Mouse (Mus musculus) neural tube, embryonic 13.5 days (tissue): ENCODE measurements at regions not wholly inside any gene's neighbourhood (a gene's known extent, or its start where the extent isn't known, plus 50 kb on each side); places are given as distances from the start of the nearest gene placed in this dataset.
A peak's percentile ranks its signal among the peaks of the same experiment; 100 is the strongest.

Experiments used
- ATAC-seq: fragments of 200-750 bp; cut with Nextera tagmentation; 2 replicates; pipeline ENCODE4 v1.8.0; 2017; ENCODE audit warnings: low read depth, mild to moderate bottlenecking, moderate TSS enrichment, moderate library complexity
- H3K27ac ChIP-seq: fragments of 300-500 bp; sonication (generic); replicated peaks from 2 replicates; pipeline ENCODE4 v1.5.1; 2015; ENCODE audit warnings: moderate library complexity, mild to moderate bottlenecking, inconsistent platforms
- H3K27me3 ChIP-seq: fragments of 300-500 bp; sonication (generic); 2 replicates; pipeline ENCODE4 v1.6.1; 2015; ENCODE audit warnings: mild to moderate bottlenecking, inconsistent platforms
- H3K36me3 ChIP-seq: fragments of 300-500 bp; sonication (generic); 2 replicates; pipeline ENCODE4 v1.6.1; 2015; ENCODE audit warnings: mild to moderate bottlenecking, inconsistent platforms
- H3K4me1 ChIP-seq: fragments of 300-500 bp; sonication (generic); replicated peaks from 2 replicates; pipeline ENCODE4 v1.6.1; 2015; ENCODE audit warnings: inconsistent platforms
- H3K4me2 ChIP-seq: fragments of 300-500 bp; sonication (generic); 2 replicates; pipeline ENCODE4 v1.6.1; 2015; ENCODE audit warnings: inconsistent platforms, mild to moderate bottlenecking, moderate library complexity
- H3K4me3 ChIP-seq: fragments of 300-500 bp; sonication (generic); 2 replicates; pipeline ENCODE4 v1.5.1; 2015; ENCODE audit warnings: mild to moderate bottlenecking, inconsistent platforms
- H3K9ac ChIP-seq: fragments of 300-500 bp; sonication (generic); 2 replicates; pipeline ENCODE4 v1.6.1; 2015; ENCODE audit warnings: moderate library complexity, mild to moderate bottlenecking, inconsistent platforms
- H3K9me3 ChIP-seq: fragments of 300-500 bp; sonication (generic); 2 replicates; pipeline ENCODE4 v1.6.1; 2016; ENCODE audit warnings: inconsistent platforms
- WGBS: fragments of 180-500 bp; shearing (Covaris S2); methylation state at CpG from one replicate; pipeline ENCODE4 v1.1.7; 2015; 5-methylcytosine and 5-hydroxymethylcytosine counted together

DNA sequence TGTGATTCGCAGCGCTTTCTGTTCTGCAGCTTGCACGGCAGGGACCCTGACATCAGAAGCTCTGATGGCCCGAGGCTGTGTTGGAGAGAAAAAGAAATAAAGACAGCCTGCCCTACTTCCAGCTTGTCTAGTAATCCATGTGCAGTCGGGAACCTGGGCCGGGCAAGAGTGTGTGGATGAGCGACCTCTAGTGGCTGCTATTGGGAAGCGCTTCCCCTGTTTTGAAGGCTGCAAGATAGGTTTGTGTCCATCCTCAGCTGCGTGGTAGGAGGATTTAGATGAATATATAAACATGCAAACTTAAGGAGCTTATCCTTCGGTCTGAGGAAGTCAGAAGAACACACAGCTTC, 111.5 kb upstream of the Stmnd1 start:
- Histone ChIP-seq H3K27me3 (no peaks in the 10 kb centered on the region), H3K9ac (peak overlapping the region; percentile 59), H3K36me3 (no peaks in the 10 kb centered on the region), H3K4me1 (peaks cover 10% of the 10 kb centered on the region), H3K4me2 (peak overlapping the region; percentile 58), H3K4me3 (peak overlapping the region; percentile 29), H3K9me3 (0 out of 2 replicates have a peak, but pooled peaks cover 5% of the 10 kb centered on the region), H3K27ac (peak overlapping the region; percentile 67)
- peak; percentile 88 for ATAC-seq
- 3% methylated on average over 10 of the region's 10 CpGs for WGBS

DNA sequence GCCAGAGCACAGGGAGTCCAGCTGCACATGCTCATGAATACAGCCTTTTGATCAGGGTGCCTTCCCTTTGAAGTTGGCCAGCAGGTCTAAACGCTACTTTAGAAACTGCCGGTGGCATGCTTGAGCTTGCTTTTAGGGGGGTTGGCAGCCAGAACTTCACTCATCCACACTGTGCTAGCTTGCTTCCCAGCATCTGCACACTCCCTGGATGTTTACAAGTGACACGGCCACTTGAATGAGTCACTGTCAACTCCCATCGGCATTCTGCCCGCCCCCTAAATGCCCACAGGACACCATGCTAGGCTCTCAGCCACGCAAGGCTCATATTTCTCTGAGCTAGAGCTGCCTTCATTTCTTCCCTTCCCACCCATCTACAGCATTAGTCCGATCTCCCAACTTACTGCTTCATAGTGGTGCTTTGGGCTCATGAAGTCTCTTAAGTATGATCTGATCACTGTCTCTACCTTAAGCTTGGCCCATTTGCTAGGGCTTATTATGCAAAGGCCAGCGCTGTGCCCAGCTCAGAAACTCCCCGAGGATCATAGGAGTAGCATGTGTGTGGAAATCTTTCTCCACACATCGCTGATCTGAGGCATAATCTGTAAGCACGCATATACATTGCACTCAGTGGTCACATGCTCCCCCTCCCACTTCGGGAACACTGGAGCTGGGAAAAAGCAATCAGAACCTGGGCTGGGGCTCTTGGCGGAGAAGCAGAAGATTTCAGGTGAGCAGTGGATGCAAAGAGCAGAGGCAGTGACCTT, 112.1 kb upstream of the Stmnd1 start:
- Histone ChIP-seq H3K36me3 (no peaks in the 10 kb centered on the region), H3K27me3 (no peaks in the 10 kb centered on the region), H3K4me3 (peak overlapping the region; percentile 29), H3K9ac (peak overlapping the region; percentile 59), H3K27ac (peak overlapping the region; percentile 67), H3K4me1 (peaks cover 10% of the 10 kb centered on the region), H3K4me2 (peak overlapping the region; percentile 58), H3K9me3 (0 out of 2 replicates have a peak, but pooled peaks cover 9% of the 10 kb centered on the region)
- peak; percentile 80; the same call in 1 of the 2 replicates for ATAC-seq
- 27% methylated on average over 13 of the region's 13 CpGs for WGBS

DNA sequence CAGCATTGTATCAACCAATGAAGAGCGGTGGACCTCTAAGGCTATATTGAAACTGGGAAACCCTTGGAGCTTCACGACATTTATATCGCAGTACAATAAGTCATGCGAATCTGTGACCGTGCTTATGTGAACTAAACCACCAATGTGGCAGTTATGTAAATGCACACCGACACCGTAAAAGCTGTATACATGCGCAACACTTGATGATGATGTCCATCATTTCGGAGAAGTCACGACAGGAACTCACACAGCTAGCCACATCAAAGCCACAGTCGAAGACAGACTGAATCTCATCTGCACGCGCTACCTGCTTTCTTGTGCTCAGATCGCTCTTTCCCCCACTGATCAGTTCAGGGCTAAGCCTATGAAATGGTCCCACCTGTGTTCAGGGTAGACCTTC, 114.2 kb upstream of the Stmnd1 start:
- H3K27ac ChIP-seq, result no peak overlapping the region
- WGBS, result 94% methylated on average over 14 of the region's 14 CpGs

DNA sequence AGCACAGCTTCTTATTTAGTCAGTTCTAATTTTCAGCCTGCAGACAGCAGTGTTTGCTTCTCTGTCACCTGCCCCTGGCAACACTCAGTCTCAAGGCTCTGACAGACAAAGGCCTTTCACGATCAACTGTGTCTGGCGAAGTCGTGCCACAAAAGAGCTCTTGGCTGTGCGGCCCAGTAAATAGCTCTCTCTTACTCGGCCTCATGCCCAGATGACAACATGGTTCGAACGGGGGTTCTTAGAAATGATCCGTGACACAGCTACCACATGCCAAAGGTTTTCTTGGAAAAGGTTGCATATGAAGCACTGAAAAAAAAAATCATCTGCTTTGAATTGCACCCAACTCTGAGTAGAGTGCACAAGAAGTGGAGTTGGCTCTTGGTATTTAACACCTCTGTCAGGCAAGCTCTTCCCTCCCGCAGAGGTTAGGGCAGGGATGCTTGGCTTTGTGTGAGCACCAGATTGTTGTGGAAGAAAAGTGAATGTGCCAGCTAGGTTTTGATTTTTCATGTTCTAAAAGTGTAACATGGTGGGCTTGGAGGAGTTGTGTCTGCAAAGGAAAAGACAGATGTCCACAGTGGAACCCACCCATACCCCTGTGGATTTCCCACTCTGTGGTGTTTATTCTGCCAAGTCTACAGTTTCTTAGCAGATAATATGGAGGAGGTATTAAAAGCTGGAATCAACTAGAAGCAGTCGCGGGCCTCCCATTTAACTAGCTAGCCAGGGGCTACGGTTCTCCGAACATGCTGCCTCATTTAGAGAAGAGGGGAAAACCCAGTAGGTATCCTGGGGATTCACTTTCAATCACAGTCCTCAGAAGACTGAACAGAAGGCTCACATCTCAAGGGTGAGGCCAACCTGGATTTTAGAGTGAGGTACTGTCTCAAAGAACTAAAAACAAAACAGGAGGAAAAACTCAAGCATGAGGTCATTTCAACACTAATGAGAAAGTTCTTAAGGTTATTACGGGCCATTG, 120.0 kb upstream of the Stmnd1 start:
- Histone ChIP-seq H3K27ac (no peak overlapping the region), H3K4me3 (no peak overlapping the region), H3K9ac (no peak overlapping the region), H3K4me2 (no peak overlapping the region), H3K9me3 (peaks cover 9% of the 10 kb centered on the region; the same call in 1 of the 2 replicates), H3K36me3 (no peaks in the 10 kb centered on the region), H3K27me3 (no peaks in the 10 kb centered on the region), H3K4me1 (no peaks in the 10 kb centered on the region)
- no peak for ATAC-seq
- 78% methylated on average over 14 of the region's 14 CpGs for WGBS

More for the DNA sequence above, 114.2 kb upstream of the Stmnd1 start:
- Histone ChIP-seq H3K27me3 (no peaks in the 10 kb centered on the region), H3K4me2 (no peak overlapping the region), H3K4me1 (peaks cover 10% of the 10 kb centered on the region), H3K36me3 (no peaks in the 10 kb centered on the region), H3K9me3 (0 out of 2 replicates have a peak, but pooled peaks cover 9% of the 10 kb centered on the region), H3K9ac (no peak overlapping the region), H3K4me3 (no peak overlapping the region)
- ATAC-seq, result no peak

DNA sequence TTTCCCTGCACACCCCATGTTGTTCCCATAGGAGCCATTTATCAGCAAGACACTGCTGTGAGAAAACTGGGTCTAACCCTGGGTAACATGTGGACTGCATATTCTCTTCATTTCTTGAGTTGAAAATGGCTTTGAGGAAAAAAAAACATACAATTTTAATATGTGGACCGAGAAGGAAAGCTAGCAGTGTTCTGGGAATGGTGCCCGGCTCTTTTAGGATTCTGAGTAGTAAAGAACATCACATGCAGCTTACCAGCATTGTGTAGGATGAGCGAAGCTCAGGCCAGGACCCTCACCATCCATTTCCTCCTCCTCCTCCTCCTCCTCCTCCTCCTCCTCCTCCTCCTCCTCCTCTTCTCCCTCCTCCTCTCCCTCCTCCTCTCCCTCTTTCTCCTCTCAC, 133.5 kb upstream of the Stmnd1 start:
- no peak overlapping the region for H3K4me2 ChIP-seq
- 91% methylated on average over 3 of the region's 3 CpGs for WGBS
- no peak overlapping the region for H3K4me3 ChIP-seq
- H3K9me3 ChIP-seq, result no peaks in the 10 kb centered on the region
- H3K9ac ChIP-seq, result no peak overlapping the region
- no peaks in the 10 kb centered on the region for H3K4me1 ChIP-seq
- no peak for ATAC-seq
- no peak overlapping the region for H3K27ac ChIP-seq
- H3K36me3 ChIP-seq, result no peaks in the 10 kb centered on the region
- H3K27me3 ChIP-seq, result no peaks in the 10 kb centered on the region

DNA sequence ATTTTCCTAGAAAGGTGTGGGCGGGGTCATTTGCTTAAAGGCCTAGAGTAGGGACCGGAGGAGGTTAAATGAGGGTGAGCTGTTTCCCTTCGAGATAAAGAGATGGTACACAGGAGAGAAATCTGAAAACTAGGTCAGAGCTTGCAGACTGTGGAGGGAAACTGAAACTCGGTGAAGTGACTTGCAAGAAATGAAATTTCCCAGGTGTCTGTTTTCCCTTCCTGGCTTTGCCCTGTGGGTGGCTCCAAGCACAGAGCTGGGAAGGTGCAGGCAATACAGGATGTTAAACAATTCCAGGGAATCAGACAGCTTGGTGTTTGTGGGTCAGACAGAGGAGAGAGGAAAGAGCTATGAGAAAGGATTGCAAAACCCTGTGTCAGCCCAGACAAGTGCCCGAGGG, 134.3 kb upstream of the Stmnd1 start:
- no peaks in the 10 kb centered on the region for H3K4me1 ChIP-seq
- no peak overlapping the region for H3K4me3 ChIP-seq
- no peaks in the 10 kb centered on the region for H3K27me3 ChIP-seq
- H3K4me2 ChIP-seq, result no peak overlapping the region
- no peaks in the 10 kb centered on the region for H3K9me3 ChIP-seq
- H3K9ac ChIP-seq, result no peak overlapping the region
- ATAC-seq, result no peak
- WGBS, result 85% methylated on average over 5 of the region's 5 CpGs
- no peaks in the 10 kb centered on the region for H3K36me3 ChIP-seq
- no peak overlapping the region for H3K27ac ChIP-seq

DNA sequence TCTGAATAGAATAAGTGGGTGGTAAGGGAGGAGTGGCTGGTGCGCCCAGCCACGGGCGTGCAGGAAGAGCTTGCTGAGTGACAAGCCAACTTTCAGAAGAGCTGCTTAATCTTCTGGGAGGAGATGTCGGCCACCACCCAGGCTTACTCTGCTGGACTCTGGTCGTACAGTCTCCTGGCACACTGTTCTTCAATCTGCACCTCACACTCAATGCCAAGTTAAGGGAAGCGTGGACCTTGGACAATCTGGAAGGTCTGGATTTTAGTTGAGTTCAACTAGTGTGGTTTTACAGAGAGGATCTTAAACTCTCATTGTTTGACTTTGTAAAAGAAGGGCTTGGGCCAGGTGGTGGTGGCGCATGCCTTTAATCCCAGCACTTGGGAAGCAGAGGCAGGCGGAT, 138.1 kb upstream of the Stmnd1 start:
- H3K4me2 ChIP-seq, result no peak overlapping the region

DNA sequence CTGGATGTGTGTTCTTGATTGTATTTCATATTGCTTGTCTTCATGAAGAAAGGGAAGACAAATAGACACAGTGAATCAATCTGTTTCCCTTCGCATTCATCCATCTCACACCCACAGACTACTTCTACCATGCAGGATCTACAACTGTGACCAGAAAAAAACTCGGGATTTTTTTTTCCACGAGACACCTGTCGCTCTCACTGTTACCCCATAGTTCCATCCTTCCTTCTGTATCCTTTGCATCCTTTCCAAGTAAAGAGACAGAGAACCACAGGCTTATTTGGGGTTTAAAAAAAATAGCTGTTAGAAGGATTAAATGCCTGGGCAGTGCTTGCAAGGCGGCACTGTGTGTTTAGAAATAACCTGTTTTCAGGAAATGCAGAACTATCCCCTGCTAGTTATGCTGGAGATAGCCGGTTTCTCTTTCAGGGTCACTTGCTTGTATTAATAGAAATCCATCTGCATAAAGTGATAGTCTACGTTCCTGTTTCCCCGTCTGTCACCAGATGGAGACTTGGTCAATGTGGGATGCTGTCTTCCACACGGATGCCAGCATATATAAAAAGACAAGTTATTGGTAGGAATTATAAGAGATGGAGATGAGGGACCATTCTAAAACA, 144.2 kb upstream of the Stmnd1 start:
- no peak for ATAC-seq
- Histone ChIP-seq H3K27ac (no peak overlapping the region), H3K36me3 (no peaks in the 10 kb centered on the region), H3K9me3 (no peaks in the 10 kb centered on the region), H3K4me2 (no peak overlapping the region), H3K27me3 (no peaks in the 10 kb centered on the region), H3K4me3 (no peak overlapping the region), H3K4me1 (no peaks in the 10 kb centered on the region), H3K9ac (no peak overlapping the region)
- WGBS, result 88% methylated on average over 9 of the region's 9 CpGs

More for the DNA sequence above, 138.1 kb upstream of the Stmnd1 start:
- no peaks in the 10 kb centered on the region for H3K4me1 ChIP-seq
- no peak overlapping the region for H3K4me3 ChIP-seq
- no peaks in the 10 kb centered on the region for H3K9me3 ChIP-seq
- H3K9ac ChIP-seq, result no peak overlapping the region
- WGBS, result 90% methylated on average over 8 of the region's 8 CpGs
- no peaks in the 10 kb centered on the region for H3K36me3 ChIP-seq
- no peaks in the 10 kb centered on the region for H3K27me3 ChIP-seq
- no peak for ATAC-seq
- H3K27ac ChIP-seq, result no peak overlapping the region

DNA sequence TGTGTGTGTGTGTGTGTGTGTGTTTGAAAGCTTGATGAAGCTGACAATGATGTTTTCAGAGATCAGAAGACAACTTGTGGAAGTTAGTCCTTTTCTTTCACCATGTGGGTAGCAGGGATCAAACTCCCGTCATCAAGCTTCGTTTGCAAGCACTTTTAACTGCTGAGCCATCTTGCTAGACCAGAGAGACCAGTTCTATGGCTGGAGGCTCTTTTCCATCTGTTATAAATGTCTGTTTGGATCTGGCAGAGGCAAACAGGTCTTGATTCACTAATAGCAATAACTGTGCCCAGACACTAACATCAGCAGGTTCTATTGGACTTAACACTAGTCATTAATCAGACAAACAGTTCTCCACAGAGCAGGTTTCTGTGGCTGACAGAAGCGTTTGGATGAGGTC, 150.1 kb upstream of the Stmnd1 start:
- Histone ChIP-seq H3K4me1 (no peaks in the 10 kb centered on the region), H3K4me3 (no peak overlapping the region), H3K9me3 (no peaks in the 10 kb centered on the region), H3K27ac (no peak overlapping the region), H3K27me3 (no peaks in the 10 kb centered on the region), H3K36me3 (no peaks in the 10 kb centered on the region), H3K9ac (no peak overlapping the region), H3K4me2 (no peak overlapping the region)
- ATAC-seq, result no peak
- WGBS, result 69% methylated on average over 3 of the region's 3 CpGs

DNA sequence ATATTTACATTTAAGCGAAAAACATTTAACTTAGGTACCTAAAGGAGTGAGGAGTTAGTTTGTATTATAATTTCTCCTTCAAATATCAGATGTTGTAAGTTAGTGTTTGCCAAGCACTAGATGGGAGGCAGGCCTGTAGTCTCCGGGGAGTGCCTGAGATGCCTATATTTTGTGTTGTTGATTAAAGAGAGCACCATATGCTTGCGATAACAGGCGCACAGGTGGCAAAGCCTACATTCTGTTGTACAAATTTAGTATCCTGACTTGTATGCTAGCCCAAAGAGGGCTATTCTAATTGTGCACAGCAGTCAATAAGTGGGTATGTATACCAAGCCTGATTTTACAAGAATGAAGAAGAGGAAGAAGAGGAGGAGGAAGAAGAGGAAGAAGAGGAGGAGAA, 151.8 kb upstream of the Atxn1 start:
- Histone ChIP-seq H3K9me3 (no peaks in the 10 kb centered on the region), H3K27ac (no peak overlapping the region), H3K27me3 (no peaks in the 10 kb centered on the region), H3K36me3 (no peaks in the 10 kb centered on the region), H3K4me1 (no peaks in the 10 kb centered on the region), H3K4me2 (no peak overlapping the region), H3K4me3 (no peak overlapping the region), H3K9ac (no peak overlapping the region)
- WGBS, result 93% methylated on average over 4 of the region's 4 CpGs
- ATAC-seq, result no peak

DNA sequence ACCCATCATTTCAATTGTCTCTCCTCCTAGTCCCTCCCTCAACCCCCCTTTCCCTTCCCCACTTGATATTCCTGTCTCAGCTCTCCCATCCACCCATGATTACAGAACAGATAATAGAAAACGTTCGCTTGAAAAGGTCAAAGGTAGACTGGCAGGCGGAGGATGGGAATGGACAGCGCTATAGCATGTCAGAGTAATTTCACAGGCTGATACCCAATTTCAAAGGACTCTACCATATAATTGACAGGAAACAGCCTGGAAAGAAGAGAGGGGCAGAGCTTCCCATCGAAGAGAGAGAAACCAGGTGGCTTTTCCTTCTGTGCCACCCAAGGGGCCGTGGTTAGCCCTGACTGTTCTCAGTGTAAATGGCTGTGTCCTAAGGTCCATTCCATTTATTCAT, 140.2 kb upstream of the Atxn1 start:
- Histone ChIP-seq H3K27me3 (no peaks in the 10 kb centered on the region), H3K9me3 (no peaks in the 10 kb centered on the region), H3K36me3 (no peaks in the 10 kb centered on the region), H3K9ac (no peak overlapping the region), H3K4me2 (no peak overlapping the region), H3K27ac (no peak overlapping the region), H3K4me1 (no peaks in the 10 kb centered on the region), H3K4me3 (no peak overlapping the region)
- ATAC-seq, result no peak
- WGBS, result 47% methylated on average over 6 of the region's 6 CpGs

DNA sequence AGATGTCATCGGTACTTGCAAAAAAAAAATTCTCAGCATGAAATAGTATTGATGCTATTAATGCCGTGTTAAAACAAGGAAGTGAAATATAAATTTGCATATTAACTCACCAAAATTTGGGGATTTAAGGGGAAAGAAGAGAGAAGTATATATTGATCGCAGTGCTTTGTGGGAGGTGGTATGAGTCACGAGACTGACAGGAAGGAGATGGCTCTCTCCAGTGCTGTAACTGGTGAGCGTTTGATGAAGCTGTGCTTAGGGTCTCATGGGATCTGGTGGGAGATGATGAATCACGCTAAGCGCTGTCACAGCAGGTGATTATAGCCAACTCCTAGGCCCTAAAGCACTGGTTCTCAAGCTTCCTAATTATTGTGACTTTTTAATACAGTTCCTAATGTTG, 133.8 kb upstream of the Atxn1 start:
- H3K4me2 ChIP-seq, result no peak overlapping the region
- H3K9ac ChIP-seq, result no peak overlapping the region
- no peaks in the 10 kb centered on the region for H3K4me1 ChIP-seq
- no peak for ATAC-seq
- H3K27ac ChIP-seq, result no peak overlapping the region
- no peaks in the 10 kb centered on the region for H3K27me3 ChIP-seq
- WGBS, result 77% methylated on average over 7 of the region's 7 CpGs
- H3K4me3 ChIP-seq, result no peak overlapping the region
- no peaks in the 10 kb centered on the region for H3K36me3 ChIP-seq
- no peaks in the 10 kb centered on the region for H3K9me3 ChIP-seq
